Mouse (Mus musculus) lung, embryonic 14.5 days (tissue): ENCODE data around the gene Cyp2w1. TPM values are rescaled to one million over a fixed set of nuclear protein-coding genes. Genes with fewer than 3 reads are reported as not detected.

Experiments used
- ATAC-seq: fragments of 200-750 bp; cut with Nextera tagmentation; 2 replicates; pipeline ENCODE4 v1.8.0; 2017; ENCODE audit warnings: mild to moderate bottlenecking, moderate TSS enrichment, moderate library complexity; ENCODE audit not compliant: insufficient read depth
- DNase-seq: peaks from one replicate; pipeline ENCODE4 v3.0.0-alpha.2; 2015
- H3K27ac ChIP-seq: fragments of 300-500 bp; sonication (generic); 2 replicates; pipeline ENCODE4 v1.5.1; 2014; ENCODE audit warnings: low read depth, mild to moderate bottlenecking, moderate library complexity
- H3K27me3 ChIP-seq: fragments of 300-500 bp; sonication (generic); 2 replicates; pipeline ENCODE4 v1.6.1; 2014; ENCODE audit warnings: low read length, control low read depth; ENCODE audit not compliant: insufficient read depth
- H3K36me3 ChIP-seq: fragments of 300-500 bp; sonication (generic); 2 replicates; pipeline ENCODE4 v1.6.1; 2014; ENCODE audit warnings: control low read depth; ENCODE audit not compliant: insufficient read depth
- H3K4me1 ChIP-seq: fragments of 300-500 bp; sonication (generic); 2 replicates; pipeline ENCODE4 v1.6.1; 2014; ENCODE audit warnings: antibody characterized with exemption, control low read depth; ENCODE audit not compliant: insufficient read depth
- H3K4me2 ChIP-seq: fragments of 300-500 bp; sonication (generic); 2 replicates; pipeline ENCODE4 v1.6.1; 2014; ENCODE audit warnings: mild to moderate bottlenecking
- H3K4me3 ChIP-seq: fragments of 300-500 bp; sonication (generic); 2 replicates; pipeline ENCODE4 v1.5.1; 2014; ENCODE audit warnings: low read depth, low read length
- H3K9ac ChIP-seq: fragments of 300-500 bp; sonication (generic); 2 replicates; pipeline ENCODE4 v1.6.1; 2014
- H3K9me3 ChIP-seq: fragments of 300-500 bp; sonication (generic); 2 replicates; pipeline ENCODE4 v1.6.1; 2016; ENCODE audit warnings: low read depth, low read length, control low read depth
- CTCF ChIP-seq: IDR thresholded peaks from 2 replicates; pipeline ENCODE4 v1.5.1; 2016; ENCODE audit warnings: antibody characterized with exemption, low read depth
- WGBS: fragments of 180-500 bp; shearing (Covaris S2); extraction: QIAGEN DNeasy Blood & Tissue Kit; methylation state at CpG from one replicate; pipeline ENCODE4 v1.1.7; 2014; 5-methylcytosine and 5-hydroxymethylcytosine counted together
- polyA plus RNA-seq: library from polyadenylated mRNA; unstranded; fragments of >200 nt; fragmentation: Nextera tagmentation; extraction: Ambion mirVana; gene quantifications from 2 replicates; pipeline ENCODE4 v1.2.1, GENCODE M21; 2014

Cyp2w1 gene
- polyA plus RNA-seq, 1 experiment from 2014 or later, result not detected

DNA sequence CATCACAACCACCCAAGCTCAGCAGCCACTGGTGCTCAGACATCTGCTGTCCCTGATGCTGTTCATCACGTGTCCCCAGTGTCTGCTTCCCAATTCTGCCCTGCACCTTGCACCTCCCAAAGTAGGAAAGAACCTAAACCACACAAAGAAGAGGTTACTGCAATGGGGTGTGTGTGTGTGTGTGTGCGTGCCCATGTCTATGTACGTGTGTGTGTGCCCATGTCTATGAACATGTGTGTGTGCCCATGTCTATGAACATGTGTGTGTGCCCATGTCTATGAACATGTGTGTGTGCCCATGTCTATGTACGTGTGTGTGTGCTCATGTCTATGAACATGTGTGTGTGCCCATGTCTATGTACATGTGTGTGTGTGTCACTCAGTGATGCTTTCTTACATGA is 43.1 kb downstream of the Cyp2w1 start:
- ATAC-seq (no peak), DNase-seq (no peak)
- Histone ChIP-seq H3K4me1 (no peaks in the 10 kb centered on the region; the same call in 1 of the 2 replicates), H3K9ac (no peak overlapping the region), H3K4me2 (no peak overlapping the region), H3K27ac (no peak overlapping the region), H3K4me3 (no peak overlapping the region), H3K36me3 (peaks cover 4% of the 10 kb centered on the region; the same call in 1 of the 2 replicates), H3K9me3 (no peaks in the 10 kb centered on the region), H3K27me3 (no peaks in the 10 kb centered on the region)
- TF ChIP-seq CTCF, result no peak
- WGBS, result 83% methylated on average over 4 of the region's 4 CpGs

DNA sequence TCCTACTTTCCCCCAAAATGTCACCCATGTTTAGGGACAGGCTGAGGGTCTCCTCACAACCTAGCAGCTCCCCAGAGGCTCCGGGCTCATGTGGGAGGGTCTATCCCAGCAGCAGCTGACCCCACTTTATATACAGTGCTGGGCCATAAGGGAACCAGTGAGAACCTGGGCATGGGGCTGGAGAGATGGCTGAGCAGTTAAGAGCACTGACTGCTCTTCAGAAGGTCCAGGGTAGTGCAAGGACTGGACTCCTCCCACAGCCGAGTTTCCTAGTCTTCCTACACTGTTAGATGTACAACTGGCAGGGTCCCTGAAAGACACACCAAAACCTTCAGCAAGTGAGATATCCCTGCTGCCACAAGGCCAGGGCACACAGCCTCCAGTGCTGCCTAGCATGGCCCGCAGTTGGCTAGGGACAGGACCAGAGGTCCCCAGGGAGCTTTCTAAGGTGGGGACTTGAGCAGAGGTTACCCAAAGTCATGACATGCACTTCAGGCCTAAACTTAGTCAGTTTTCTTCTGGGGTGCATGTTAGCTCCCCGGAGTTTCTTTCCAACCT is 45.0 kb downstream of the Cyp2w1 start:
- H3K4me2 ChIP-seq, result no peak overlapping the region
- H3K27me3 ChIP-seq, result no peaks in the 10 kb centered on the region
- no peak overlapping the region for H3K4me3 ChIP-seq
- no peaks in the 10 kb centered on the region; the same call in 1 of the 2 replicates for H3K4me1 ChIP-seq
- H3K27ac ChIP-seq, result no peak overlapping the region
- peak; percentile 52 for ATAC-seq
- H3K9me3 ChIP-seq, result no peaks in the 10 kb centered on the region
- DNase-seq, result no peak
- no peak overlapping the region for H3K9ac ChIP-seq
- TF ChIP-seq CTCF, result no peak
- 75% methylated on average over 4 of the region's 4 CpGs for WGBS
- peaks cover 4% of the 10 kb centered on the region; the same call in 1 of the 2 replicates for H3K36me3 ChIP-seq

DNA sequence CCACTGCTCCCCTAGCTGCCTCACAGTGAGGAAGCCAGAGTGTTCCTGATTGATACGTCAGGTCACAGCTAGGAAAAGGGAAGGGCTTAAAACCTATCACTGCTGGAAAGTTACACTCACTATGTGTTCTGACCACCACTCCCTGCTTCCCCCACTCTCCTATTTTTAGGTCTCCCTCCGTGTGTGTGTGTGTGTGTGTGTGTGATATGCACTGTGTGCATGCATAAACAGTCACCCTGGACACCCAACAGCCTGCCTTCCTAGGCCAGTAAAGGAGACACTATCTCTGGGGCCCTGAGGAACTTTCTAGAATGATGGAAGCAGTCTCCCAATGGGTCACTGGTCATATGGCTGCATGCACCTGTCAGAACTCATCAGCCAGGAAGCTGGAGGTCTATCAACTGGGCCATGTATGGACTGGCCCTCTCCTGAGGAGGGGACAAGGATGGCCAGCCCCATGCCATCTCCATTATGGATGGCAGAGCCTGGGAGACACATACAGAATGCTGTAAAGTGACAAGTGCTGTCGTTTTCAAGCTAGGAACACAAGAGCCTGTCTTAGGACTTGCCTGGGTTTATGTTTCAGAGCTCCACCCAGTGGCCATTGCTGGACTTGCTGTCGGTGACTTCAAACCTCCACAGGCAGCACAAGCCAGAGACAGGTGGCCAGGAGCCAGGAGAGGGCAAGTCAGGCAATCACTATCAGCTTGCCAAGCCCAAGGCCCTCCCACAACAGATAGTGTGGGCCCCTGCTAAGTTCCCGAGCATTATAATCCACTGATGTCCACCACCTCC is 45.7 kb downstream of the Cyp2w1 start:
- Histone ChIP-seq H3K36me3 (no peaks in the 10 kb centered on the region), H3K9ac (no peak overlapping the region; the same call in 1 of the 2 replicates), H3K4me3 (no peak overlapping the region), H3K9me3 (no peaks in the 10 kb centered on the region), H3K27ac (no peak overlapping the region), H3K4me1 (no peaks in the 10 kb centered on the region; the same call in 1 of the 2 replicates), H3K4me2 (no peak overlapping the region), H3K27me3 (no peaks in the 10 kb centered on the region)
- peak; percentile 92 for DNase-seq
- peak; percentile 55 for ATAC-seq
- peak; percentile 90 for TF ChIP-seq CTCF
- 30% methylated on average over 5 of the region's 5 CpGs for WGBS

DNA sequence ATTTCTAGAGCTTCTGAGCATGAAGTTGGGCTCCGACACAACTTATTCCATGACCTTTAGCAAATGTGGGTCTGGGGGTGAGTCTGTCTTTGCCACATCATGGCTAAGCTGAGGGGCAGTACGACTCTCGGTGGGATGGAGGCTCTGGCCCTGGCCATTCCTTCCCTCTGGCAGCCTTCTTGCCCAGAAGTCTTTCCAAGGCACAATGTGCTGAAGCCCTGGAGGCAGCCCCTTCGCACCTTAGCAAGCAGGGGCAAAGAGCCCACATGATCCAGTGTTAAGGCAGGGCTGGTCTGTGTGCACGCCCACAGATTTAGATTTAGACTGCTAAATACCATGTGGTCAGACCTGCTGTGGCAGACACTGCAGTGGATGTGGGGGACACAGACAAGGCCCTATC is 46.4 kb downstream of the Cyp2w1 start:
- 0 out of 2 replicates have a peak, but pooled peaks have one; percentile 9 for ATAC-seq
- no peak for TF ChIP-seq CTCF

DNA sequence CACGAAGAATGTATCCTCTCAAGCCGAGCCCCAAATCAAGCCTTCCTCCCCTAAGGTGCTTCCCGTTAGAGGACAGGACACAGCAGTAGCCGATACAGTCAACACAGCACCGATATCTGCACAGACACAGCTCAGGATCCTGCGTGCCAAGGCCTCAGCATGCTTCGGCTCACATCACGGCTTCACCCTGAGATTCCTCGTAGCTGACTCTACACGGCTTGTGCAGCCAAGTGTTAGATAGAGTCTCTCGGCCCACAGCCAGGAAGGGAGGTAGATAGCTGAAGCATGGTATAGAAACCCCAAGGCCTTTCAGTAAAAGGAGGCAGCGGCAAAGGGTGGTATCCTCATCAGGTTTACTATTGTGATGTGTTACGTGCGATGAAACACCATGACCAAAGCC is 47.6 kb downstream of the Cyp2w1 start:
- H3K36me3 ChIP-seq, result no peaks in the 10 kb centered on the region
- DNase-seq (no peak), ATAC-seq (no peak)
- H3K4me1 ChIP-seq, result no peaks in the 10 kb centered on the region; the same call in 1 of the 2 replicates
- no peaks in the 10 kb centered on the region for H3K9me3 ChIP-seq
- WGBS, result 78% methylated on average over 14 of the region's 14 CpGs
- no peak overlapping the region for H3K27ac ChIP-seq
- no peak overlapping the region for H3K4me3 ChIP-seq
- TF ChIP-seq CTCF, result no peak
- H3K9ac ChIP-seq, result no peak overlapping the region
- H3K27me3 ChIP-seq, result no peaks in the 10 kb centered on the region
- no peak overlapping the region for H3K4me2 ChIP-seq

More for the DNA sequence above, 46.4 kb downstream of the Cyp2w1 start:
- H3K9ac ChIP-seq, result no peak overlapping the region; the same call in 1 of the 2 replicates
- no peaks in the 10 kb centered on the region; the same call in 1 of the 2 replicates for H3K4me1 ChIP-seq
- no peak for DNase-seq
- H3K27me3 ChIP-seq, result no peaks in the 10 kb centered on the region
- 70% methylated on average over 5 of the region's 5 CpGs for whole genome bisulfite sequencing
- no peak overlapping the region for H3K4me3 ChIP-seq
- H3K9me3 ChIP-seq, result no peaks in the 10 kb centered on the region
- no peaks in the 10 kb centered on the region for H3K36me3 ChIP-seq
- no peak overlapping the region for H3K27ac ChIP-seq
- no peak overlapping the region for H3K4me2 ChIP-seq

DNA sequence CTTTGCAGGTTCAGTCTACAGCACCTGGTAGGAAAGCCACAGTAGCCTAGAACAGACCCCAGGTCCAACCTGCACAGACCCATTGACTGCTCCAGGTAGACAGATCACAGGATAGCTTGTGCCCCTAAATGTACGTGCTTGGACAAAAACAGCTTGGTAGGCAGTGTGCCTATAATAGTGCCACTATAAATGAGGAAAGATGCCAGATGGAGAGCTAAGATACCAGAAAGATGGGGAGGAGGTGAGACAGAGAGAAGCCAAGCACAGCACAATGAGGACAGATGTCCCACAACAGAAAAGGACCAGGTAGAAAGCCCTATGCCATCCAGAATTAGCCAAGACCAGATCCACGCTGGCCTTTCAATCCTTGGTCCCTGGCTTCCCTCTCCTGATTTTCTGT is 49.7 kb downstream of the Cyp2w1 start:
- Histone ChIP-seq H3K4me3 (no peak overlapping the region), H3K9me3 (no peaks in the 10 kb centered on the region), H3K4me2 (no peak overlapping the region), H3K4me1 (no peaks in the 10 kb centered on the region; the same call in 1 of the 2 replicates), H3K27ac (no peak overlapping the region), H3K27me3 (no peaks in the 10 kb centered on the region), H3K9ac (no peak overlapping the region), H3K36me3 (no peaks in the 10 kb centered on the region)
- no peak for TF ChIP-seq CTCF
- 92% methylated on average over 2 of the region's 2 CpGs for WGBS
- ATAC-seq (no peak), DNase-seq (no peak)

DNA sequence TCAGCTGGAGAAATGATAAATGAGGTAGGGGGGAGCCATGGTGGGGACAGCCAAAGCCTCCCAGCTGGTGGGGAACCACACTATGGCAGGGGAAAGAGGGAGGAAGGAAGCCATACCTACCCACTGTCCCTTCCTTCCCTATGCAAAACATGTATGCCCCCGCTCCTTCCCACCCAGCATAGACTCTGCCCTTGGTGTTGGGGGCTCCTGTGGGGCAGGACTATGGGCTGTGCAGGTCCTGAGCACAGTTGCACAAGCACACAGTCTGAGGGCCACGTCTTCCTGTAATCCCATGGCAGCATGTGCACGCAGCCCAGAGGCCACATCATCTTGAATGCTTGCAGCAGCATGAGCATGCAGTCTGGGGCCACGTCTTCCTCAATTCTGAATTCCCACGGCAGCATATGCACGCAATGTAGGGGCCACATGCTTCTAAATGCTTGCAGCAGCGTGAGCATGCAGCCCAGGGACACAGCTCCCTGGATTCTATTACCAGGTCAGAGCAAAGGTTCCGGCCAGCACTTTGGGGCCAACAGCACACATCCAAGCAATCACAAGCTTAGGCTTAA is 51.4 kb downstream of the Cyp2w1 start:
- Histone ChIP-seq H3K4me2 (no peak overlapping the region), H3K9me3 (no peaks in the 10 kb centered on the region), H3K27me3 (no peaks in the 10 kb centered on the region), H3K4me3 (no peak overlapping the region), H3K4me1 (no peaks in the 10 kb centered on the region; the same call in 1 of the 2 replicates), H3K9ac (no peak overlapping the region), H3K27ac (no peak overlapping the region), H3K36me3 (no peaks in the 10 kb centered on the region)
- DNase-seq (no peak), ATAC-seq (no peak)
- TF ChIP-seq CTCF, result no peak
- 83% methylated on average over 8 of the region's 8 CpGs for WGBS
